Mouse (Mus musculus): Measurements from ENCODE around the gene Vcpkmt.

Gene Vcpkmt

GRCm38 (mm10) chr12:69538362-69538950 is 44.4 kb downstream of the Vcpkmt start:
- no peak for DNase-seq (ENCODE audit: inconsistent ontology term)

DNA sequence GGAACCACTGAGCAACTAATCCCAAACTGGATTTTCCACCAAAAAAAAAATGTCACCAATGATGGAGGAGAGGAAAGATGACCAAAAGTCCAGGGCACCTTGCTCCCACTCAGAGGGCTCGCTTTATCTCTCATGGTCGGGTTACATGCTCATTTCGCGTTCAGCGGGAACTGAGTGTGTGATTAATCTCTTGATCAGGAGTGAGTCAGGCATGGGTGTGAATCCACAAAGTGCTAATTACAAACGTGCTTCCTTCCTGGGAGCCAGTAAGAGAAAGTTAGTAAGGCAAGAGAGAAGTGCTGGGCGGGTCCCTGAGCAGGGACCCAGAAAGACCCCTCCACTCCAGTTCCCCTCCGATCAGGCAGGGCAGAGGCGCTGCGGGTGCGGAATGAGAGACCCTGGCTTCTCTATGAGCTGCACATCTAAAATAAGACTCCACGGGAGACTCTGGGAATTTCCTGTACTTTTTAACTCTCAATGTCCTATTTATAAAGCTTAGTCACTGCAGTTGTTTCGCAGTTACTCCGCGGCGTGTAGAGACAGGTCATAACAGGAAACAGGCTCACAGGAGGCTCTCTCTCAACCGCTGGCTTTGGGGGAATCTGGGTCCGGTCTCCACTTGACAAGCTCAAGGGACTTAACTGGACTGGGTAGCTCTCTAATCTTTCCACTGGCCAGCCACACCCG is 45.0 kb downstream of the Vcpkmt start:
- DNase-seq (ENCODE audit: inconsistent ontology term) = peak; percentile 70

- DNase-seq (ENCODE audit: inconsistent ontology term) = peak; percentile 83
Measured at GRCm38 (mm10) chr12:69537243-69537674, 45.6 kb downstream of the Vcpkmt start.

- DNase-seq (ENCODE audit: inconsistent ontology term) = no peak
Measured at GRCm38 (mm10) chr12:69536616-69537242, 46.1 kb downstream of the Vcpkmt start.

- no peak for DNase-seq (ENCODE audit: inconsistent ontology term)
Measured at GRCm38 (mm10) chr12:69533237-69533636, 49.6 kb downstream of the Vcpkmt start.

GRCm38 (mm10) chr12:69532530-69532929 is 50.3 kb downstream of the Vcpkmt start:
- DNase-seq (ENCODE audit: inconsistent ontology term) = no peak

GRCm38 (mm10) chr12:69532091-69532490 is 50.7 kb downstream of the Vcpkmt start:
- no peak for DNase-seq (ENCODE audit: inconsistent ontology term)

DNA sequence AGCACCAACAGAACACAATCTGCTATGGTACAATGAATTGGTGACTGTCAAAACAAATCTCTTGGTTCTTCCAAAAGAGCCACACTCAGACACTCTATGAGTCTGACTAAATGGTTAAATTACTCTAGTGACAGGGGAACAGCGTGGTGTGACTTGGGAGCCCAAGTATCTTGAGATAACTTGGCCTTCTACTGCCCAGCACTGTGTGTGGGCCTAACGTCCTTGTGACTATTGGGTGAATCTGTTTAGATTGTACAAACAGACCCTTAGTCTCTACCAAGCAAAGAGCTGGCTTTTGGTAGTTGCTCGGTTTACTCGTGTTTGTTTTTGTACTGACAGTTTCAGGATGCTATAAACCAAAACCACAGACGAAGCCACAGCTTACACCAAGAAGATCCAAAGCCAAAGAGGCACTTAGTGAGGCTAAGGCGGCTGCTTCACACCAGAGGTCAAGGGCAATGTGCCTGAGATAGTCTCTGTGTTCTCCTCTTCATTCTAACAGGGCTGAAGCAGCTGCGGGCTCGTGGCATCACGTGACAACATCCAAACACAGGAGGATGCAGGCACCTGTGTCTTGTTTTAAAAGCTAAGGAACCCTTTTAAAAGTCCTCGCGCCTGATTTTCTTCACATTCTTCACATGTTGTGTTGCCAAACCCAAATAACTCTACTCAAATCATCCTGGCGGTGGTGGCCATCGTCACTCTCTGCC is 53.0 kb downstream of the Vcpkmt start:
- no peak for DNase-seq (ENCODE audit: inconsistent ontology term)

DNA sequence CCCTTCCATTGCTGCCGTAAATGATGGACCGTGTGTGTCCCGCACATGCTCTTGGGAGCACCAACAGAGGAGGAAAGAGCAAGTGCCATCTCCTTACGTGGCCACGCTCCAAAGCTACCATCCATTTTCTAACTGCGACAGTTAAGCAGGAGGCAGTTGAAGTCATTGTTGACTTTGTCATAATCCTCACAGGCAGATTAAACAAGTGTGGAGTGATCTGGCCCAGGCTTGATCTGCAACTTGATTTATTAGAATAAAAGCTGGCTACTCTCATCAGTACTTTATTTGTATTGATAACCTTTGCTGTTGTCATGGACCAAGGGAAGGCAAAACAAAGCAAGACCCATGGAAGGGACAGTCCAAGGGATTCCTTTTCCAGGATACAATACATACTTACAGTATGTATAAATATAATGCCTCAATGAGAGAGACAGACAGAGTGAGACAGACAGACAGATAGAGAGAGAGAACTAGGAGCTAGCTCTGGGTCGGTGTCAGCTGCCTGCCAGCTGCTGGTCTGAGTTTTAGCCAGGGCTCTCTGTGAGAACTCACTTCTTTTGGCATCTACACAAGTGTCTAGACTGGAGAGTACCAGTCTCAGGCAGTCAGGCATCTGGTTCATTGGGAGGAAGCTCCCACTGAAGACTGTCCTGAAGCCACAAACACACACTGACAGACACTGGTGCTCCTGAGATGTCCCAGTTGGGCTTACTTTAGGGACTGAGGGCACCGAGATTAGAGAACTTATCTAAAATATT is 54.4 kb downstream of the Vcpkmt start:
- no peak for DNase-seq (ENCODE audit: inconsistent ontology term)
